Mouse (Mus musculus): ENCODE measurements around the gene Zfp664. TPM values are rescaled to one million over a fixed set of nuclear protein-coding genes. Genes with fewer than 3 reads are reported as not detected.

The Zfp664 gene
- polyA plus RNA-seq, 1 experiment from 2014 or later = 137 TPM

DNA sequence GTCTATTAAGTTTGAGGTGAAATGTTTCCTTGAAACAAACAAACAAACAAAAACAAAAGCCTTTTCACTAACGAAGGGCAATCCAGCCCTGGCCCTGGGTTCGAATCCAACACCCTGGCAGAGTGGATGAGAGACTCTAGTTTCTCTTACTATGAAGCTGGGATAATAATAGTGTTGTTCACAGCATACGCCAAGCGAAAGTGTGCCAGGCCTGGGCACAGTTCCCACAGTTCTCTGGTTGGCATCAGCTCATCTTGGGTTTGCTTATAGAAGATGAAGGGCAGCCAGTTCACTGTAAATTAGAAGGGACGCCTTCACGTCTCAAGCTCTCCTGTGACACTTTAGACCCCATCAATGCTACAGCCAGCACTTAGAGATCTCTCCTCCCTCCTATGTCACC, 39.2 kb downstream of the Zfp664 start:
- Histone ChIP-seq H3K4me3 (ENCODE audit: low read depth, low read length) (no peak overlapping the region), H3K36me3 (ENCODE audit: control insufficient read depth, insufficient read depth, low read length) (no peaks in the 10 kb centered on the region), H3K4me2 (ENCODE audit: low read depth, severe bottlenecking) (no peak overlapping the region), H3K27ac (replicated peaks; ENCODE audit: low read depth, low read length) (no peak overlapping the region), H3K9ac (ENCODE audit: low read length) (no peak overlapping the region), H3K4me1 (ENCODE audit: control insufficient read depth, insufficient read depth, low read length) (no peaks in the 10 kb centered on the region), H3K9me3 (ENCODE audit: control insufficient read depth, low read length) (no peaks in the 10 kb centered on the region), H3K27me3 (ENCODE audit: control insufficient read depth, insufficient read depth, low read length) (no peaks in the 10 kb centered on the region)
- DNase-seq (ENCODE audit: low spot score) = no peak
- no peak for ATAC-seq (ENCODE audit: insufficient number of reproducible peaks, low FRiP score, low TSS enrichment, low read depth)
- WGBS = 89% methylated on average over 6 of the region's 6 CpGs

DNA sequence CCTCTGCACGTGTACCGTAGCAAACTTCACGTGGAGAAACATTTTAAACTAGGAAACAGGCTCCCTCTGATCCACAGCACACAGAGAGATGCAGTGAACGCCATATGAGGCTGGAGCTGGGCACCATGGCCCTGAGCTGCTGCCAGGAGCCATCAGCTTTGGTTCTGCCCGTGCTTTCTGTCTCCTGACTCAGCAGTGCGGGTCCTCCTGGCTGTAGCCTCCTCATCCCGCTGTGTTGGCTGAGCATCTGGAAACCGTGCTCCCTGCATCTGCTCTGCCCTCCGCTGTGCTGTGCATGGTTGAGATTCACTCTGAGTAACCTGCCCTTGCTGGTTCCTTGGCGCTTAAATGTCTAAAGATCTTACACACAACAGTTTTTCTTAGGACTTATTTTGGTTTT, 39.7 kb downstream of the Zfp664 start:
- ATAC-seq (ENCODE audit: insufficient number of reproducible peaks, low FRiP score, low TSS enrichment, low read depth) (no peak), DNase-seq (ENCODE audit: low spot score) (no peak)
- H3K4me1 ChIP-seq (ENCODE audit: control insufficient read depth, insufficient read depth, low read length) = no peaks in the 10 kb centered on the region
- H3K27me3 ChIP-seq (ENCODE audit: control insufficient read depth, insufficient read depth, low read length) = no peaks in the 10 kb centered on the region
- H3K4me3 ChIP-seq (ENCODE audit: low read depth, low read length) = no peak overlapping the region
- no peak overlapping the region for H3K4me2 ChIP-seq (ENCODE audit: low read depth, severe bottlenecking)
- H3K9me3 ChIP-seq (ENCODE audit: control insufficient read depth, low read length) = no peaks in the 10 kb centered on the region
- H3K9ac ChIP-seq (ENCODE audit: low read length) = no peak overlapping the region
- H3K36me3 ChIP-seq (ENCODE audit: control insufficient read depth, insufficient read depth, low read length) = no peaks in the 10 kb centered on the region
- no peak overlapping the region for H3K27ac ChIP-seq (replicated peaks; ENCODE audit: low read depth, low read length)
- 85% methylated on average over 10 of the region's 10 CpGs for WGBS

DNA sequence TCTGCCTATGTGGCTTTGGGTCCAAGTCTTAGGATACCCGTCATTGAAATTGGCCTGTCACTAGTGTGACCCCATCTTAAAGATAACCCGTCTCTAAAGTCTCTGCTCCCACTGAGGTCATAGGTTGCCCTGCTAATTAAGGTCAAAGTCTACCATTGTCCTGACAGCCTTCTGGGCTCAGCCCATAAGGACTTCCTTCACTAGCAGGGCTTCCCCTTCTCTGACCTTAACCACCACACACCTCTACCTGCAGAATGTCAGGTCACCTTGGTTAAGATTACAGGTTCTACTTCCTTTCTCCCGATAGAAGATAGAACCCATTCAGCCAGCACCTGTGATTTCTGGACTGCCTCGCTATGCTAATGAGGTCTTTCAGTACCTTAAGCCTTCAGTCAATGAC, 41.4 kb downstream of the Zfp664 start:
- ATAC-seq (ENCODE audit: insufficient number of reproducible peaks, low FRiP score, low TSS enrichment, low read depth) (no peak), DNase-seq (ENCODE audit: low spot score) (no peak)
- no peaks in the 10 kb centered on the region for H3K4me1 ChIP-seq (ENCODE audit: control insufficient read depth, insufficient read depth, low read length)
- H3K4me2 ChIP-seq (ENCODE audit: low read depth, severe bottlenecking) = no peak overlapping the region
- no peak overlapping the region for H3K27ac ChIP-seq (replicated peaks; ENCODE audit: low read depth, low read length)
- H3K36me3 ChIP-seq (ENCODE audit: control insufficient read depth, insufficient read depth, low read length) = no peaks in the 10 kb centered on the region
- 89% methylated on average over 4 of the region's 4 CpGs for WGBS
- no peaks in the 10 kb centered on the region for H3K27me3 ChIP-seq (ENCODE audit: control insufficient read depth, insufficient read depth, low read length)
- no peak overlapping the region for H3K4me3 ChIP-seq (ENCODE audit: low read depth, low read length)
- H3K9me3 ChIP-seq (ENCODE audit: control insufficient read depth, low read length) = no peaks in the 10 kb centered on the region
- H3K9ac ChIP-seq (ENCODE audit: low read length) = no peak overlapping the region

DNA sequence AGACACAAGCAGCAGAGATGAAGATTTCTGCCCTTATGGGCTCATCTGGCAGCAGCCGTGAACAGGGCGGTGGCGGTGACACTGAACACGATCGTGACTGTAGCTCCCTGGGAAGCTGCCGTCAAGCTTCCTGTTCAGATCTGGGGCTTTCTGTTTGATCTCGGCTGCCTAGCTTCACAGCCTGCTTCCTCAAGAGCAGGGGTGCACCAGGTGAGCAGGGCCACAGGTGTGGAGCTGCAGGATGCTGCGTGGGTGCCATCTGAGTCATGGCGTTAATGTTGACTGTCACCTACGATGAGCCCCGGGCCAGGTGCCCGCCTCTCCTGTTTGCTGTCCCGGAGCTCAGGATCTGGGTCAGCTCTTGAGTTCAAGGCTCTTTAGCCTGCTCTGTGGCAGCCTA, 44.4 kb downstream of the Zfp664 start:
- no peaks in the 10 kb centered on the region for H3K27me3 ChIP-seq (ENCODE audit: control insufficient read depth, insufficient read depth, low read length)
- no peaks in the 10 kb centered on the region for H3K4me1 ChIP-seq (ENCODE audit: control insufficient read depth, insufficient read depth, low read length)
- H3K9me3 ChIP-seq (ENCODE audit: control insufficient read depth, low read length) = no peaks in the 10 kb centered on the region
- ATAC-seq (ENCODE audit: insufficient number of reproducible peaks, low FRiP score, low TSS enrichment, low read depth) (no peak), DNase-seq (ENCODE audit: low spot score) (no peak)
- H3K36me3 ChIP-seq (ENCODE audit: control insufficient read depth, insufficient read depth, low read length) = no peaks in the 10 kb centered on the region
- 66% methylated on average over 13 of the region's 13 CpGs for WGBS
- no peak overlapping the region for H3K4me3 ChIP-seq (ENCODE audit: low read depth, low read length)
- H3K9ac ChIP-seq (ENCODE audit: low read length) = no peak overlapping the region
- no peak overlapping the region for H3K4me2 ChIP-seq (ENCODE audit: low read depth, severe bottlenecking)
- no peak overlapping the region for H3K27ac ChIP-seq (replicated peaks; ENCODE audit: low read depth, low read length)

GRCm38 (mm10) chr5:124908860-124909259, 46.4 kb downstream of the Zfp664 start:
- Histone ChIP-seq H3K27ac (replicated peaks; ENCODE audit: low read depth, low read length) (no peak overlapping the region), H3K27me3 (ENCODE audit: control insufficient read depth, insufficient read depth, low read length) (no peaks in the 10 kb centered on the region), H3K4me2 (ENCODE audit: low read depth, severe bottlenecking) (no peak overlapping the region), H3K9ac (ENCODE audit: low read length) (no peak overlapping the region), H3K4me3 (ENCODE audit: low read depth, low read length) (no peak overlapping the region), H3K36me3 (ENCODE audit: control insufficient read depth, insufficient read depth, low read length) (no peaks in the 10 kb centered on the region), H3K4me1 (ENCODE audit: control insufficient read depth, insufficient read depth, low read length) (no peaks in the 10 kb centered on the region), H3K9me3 (ENCODE audit: control insufficient read depth, low read length) (no peaks in the 10 kb centered on the region)
- DNase-seq (ENCODE audit: low spot score) (peak; percentile 87), ATAC-seq (ENCODE audit: insufficient number of reproducible peaks, low FRiP score, low TSS enrichment, low read depth) (peak; percentile 76; the same call in 1 of the 2 replicates)
- WGBS = 18% methylated on average over 5 of the region's 5 CpGs

DNA sequence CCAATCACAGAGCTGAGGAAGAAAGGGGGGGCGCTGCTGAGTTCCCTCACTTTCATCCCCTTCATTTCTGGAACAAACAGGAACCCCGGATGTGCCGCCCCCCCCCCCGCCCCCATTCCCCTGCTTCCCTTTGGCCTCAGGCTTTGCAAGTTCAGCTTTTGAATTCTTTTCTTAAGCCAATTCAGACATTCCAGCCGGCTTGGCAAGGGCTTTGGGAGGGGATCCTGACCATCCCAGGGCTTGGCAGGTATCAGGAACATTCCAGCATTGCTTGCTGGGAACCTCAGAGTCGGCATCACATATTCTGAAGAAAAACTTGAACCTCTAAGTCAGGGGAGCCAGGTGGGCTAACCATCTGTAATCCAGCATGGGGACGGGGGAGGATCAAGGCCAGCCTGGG, 49.8 kb downstream of the Zfp664 start:
- no peaks in the 10 kb centered on the region for H3K4me1 ChIP-seq (ENCODE audit: control insufficient read depth, insufficient read depth, low read length)
- ATAC-seq (ENCODE audit: insufficient number of reproducible peaks, low FRiP score, low TSS enrichment, low read depth) (no peak), DNase-seq (ENCODE audit: low spot score) (no peak)
- H3K27me3 ChIP-seq (ENCODE audit: control insufficient read depth, insufficient read depth, low read length) = no peaks in the 10 kb centered on the region
- H3K36me3 ChIP-seq (ENCODE audit: control insufficient read depth, insufficient read depth, low read length) = no peaks in the 10 kb centered on the region
- no peak overlapping the region for H3K4me3 ChIP-seq (ENCODE audit: low read depth, low read length)
- H3K4me2 ChIP-seq (ENCODE audit: low read depth, severe bottlenecking) = no peak overlapping the region
- no peak overlapping the region for H3K9ac ChIP-seq (ENCODE audit: low read length)
- no peak overlapping the region for H3K27ac ChIP-seq (replicated peaks; ENCODE audit: low read depth, low read length)
- H3K9me3 ChIP-seq (ENCODE audit: control insufficient read depth, low read length) = no peaks in the 10 kb centered on the region
- 57% methylated on average over 6 of the region's 7 CpGs for WGBS

- H3K27me3 ChIP-seq (ENCODE audit: control insufficient read depth, insufficient read depth, low read length) = no peaks in the 10 kb centered on the region
- no peak overlapping the region for H3K4me2 ChIP-seq (ENCODE audit: low read depth, severe bottlenecking)
- no peak overlapping the region for H3K27ac ChIP-seq (replicated peaks; ENCODE audit: low read depth, low read length)
- ATAC-seq (ENCODE audit: insufficient number of reproducible peaks, low FRiP score, low TSS enrichment, low read depth) = no peak
- no peak overlapping the region for H3K4me3 ChIP-seq (ENCODE audit: low read depth, low read length)
- H3K4me1 ChIP-seq (ENCODE audit: control insufficient read depth, insufficient read depth, low read length) = no peaks in the 10 kb centered on the region
- H3K9ac ChIP-seq (ENCODE audit: low read length) = no peak overlapping the region
- H3K9me3 ChIP-seq (ENCODE audit: control insufficient read depth, low read length) = no peaks in the 10 kb centered on the region
- no peaks in the 10 kb centered on the region for H3K36me3 ChIP-seq (ENCODE audit: control insufficient read depth, insufficient read depth, low read length)
- no peak for DNase-seq (ENCODE audit: low spot score)
- WGBS = 55% methylated on average over 20 of the region's 20 CpGs
These were observed 50.7 kb downstream of the Zfp664 start for GRCm38 (mm10) chr5:124912946-124913933.

DNA sequence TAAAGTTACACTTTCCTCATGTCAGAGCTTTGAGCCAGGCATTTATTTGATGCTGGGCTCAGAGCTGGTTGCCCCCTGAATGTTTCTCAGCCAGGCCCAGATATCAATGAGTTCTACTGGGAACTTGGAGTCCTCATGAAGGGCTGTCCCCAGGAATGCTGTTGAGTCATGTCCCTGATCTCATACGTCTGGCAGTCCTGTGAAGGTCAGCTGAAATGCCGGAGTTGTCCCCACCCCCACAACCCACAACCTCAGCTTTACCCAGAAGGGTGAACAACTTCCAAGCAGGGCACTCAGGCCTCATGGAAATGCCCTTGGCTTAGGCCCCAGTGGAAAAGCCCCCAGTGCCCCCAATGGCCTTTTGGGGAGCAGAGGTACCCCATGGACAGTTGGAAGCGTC, 57.3 kb downstream of the Zfp664 start:
- H3K4me2 ChIP-seq (ENCODE audit: low read depth, severe bottlenecking) = no peak overlapping the region
- no peak overlapping the region for H3K4me3 ChIP-seq (ENCODE audit: low read depth, low read length)
- H3K27ac ChIP-seq (replicated peaks; ENCODE audit: low read depth, low read length) = no peak overlapping the region
- H3K9ac ChIP-seq (ENCODE audit: low read length) = no peak overlapping the region
- peaks cover 5% of the 10 kb centered on the region; the same call in 1 of the 2 replicates for H3K4me1 ChIP-seq (ENCODE audit: control insufficient read depth, insufficient read depth, low read length)
- no peaks in the 10 kb centered on the region for H3K27me3 ChIP-seq (ENCODE audit: control insufficient read depth, insufficient read depth, low read length)
- WGBS = 79% methylated on average over 3 of the region's 3 CpGs
- H3K36me3 ChIP-seq (ENCODE audit: control insufficient read depth, insufficient read depth, low read length) = no peaks in the 10 kb centered on the region
- ATAC-seq (ENCODE audit: insufficient number of reproducible peaks, low FRiP score, low TSS enrichment, low read depth) = no peak
- no peaks in the 10 kb centered on the region; the same call in 1 of the 2 replicates for H3K9me3 ChIP-seq (ENCODE audit: control insufficient read depth, low read length)
- no peak for DNase-seq (ENCODE audit: low spot score)
